Mouse (Mus musculus) cerebellum, postnatal 25 days (tissue): Measurements from ENCODE around the gene Gm527.

Source experiments
- DNase-seq, 2 experiments: peaks; one replicate each; pipeline ENCODE4 v3.0.0; 2021; ENCODE audit warnings: mixed read lengths in 2 of 2

Gene Gm527

GRCm38 (mm10) chr12:64917578-64918471 lies at the start of gene Gm527:
Gene Gm527 (plus strand): TSS chr12:64917906.
- DNase-seq = peak; percentile 95 to 98

GRCm38 (mm10) chr12:64871103-64871502 lies 46.6 kb upstream of the Gm527 start:
- no peak for DNase-seq

GRCm38 (mm10) chr12:64897060-64897730 lies 20.5 kb upstream of the Gm527 start:
- peak; percentile 60 to 83 for DNase-seq

- DNase-seq = no peak
Measured at GRCm38 (mm10) chr12:64902506-64902905, 15.2 kb upstream of the Gm527 start.

- DNase-seq = no peak
Measured at GRCm38 (mm10) chr12:64903186-64903585, 14.5 kb upstream of the Gm527 start.

GRCm38 (mm10) chr12:64912996-64913395 lies 4.7 kb upstream of the Gm527 start:
- DNase-seq = no peak

- no peak for DNase-seq
Measured at GRCm38 (mm10) chr12:64916735-64917134, 971 bp upstream of the Gm527 start.

GRCm38 (mm10) chr12:64937493-64937892 lies 19.8 kb downstream of the Gm527 start:
- DNase-seq = peak in 1 of 2 experiments; percentile 14

GRCm38 (mm10) chr12:64964560-64964959 lies 46.9 kb downstream of the Gm527 start:
- DNase-seq = no peak

GRCm38 (mm10) chr12:64965124-64966026 lies 47.7 kb downstream of the Gm527 start, which contains the start of the genes Klhl28 and Togaram1:
Gene Klhl28 (minus strand): TSS chr12:64965534.
Gene Togaram1 (plus strand): TSS chr12:64965804.
- peak; percentile 97 to 98 for DNase-seq

GRCm38 (mm10) chr12:64966101-64966631 lies 48.5 kb downstream of the Gm527 start:
- peak in 1 of 2 experiments; percentile 63 for DNase-seq

GRCm38 (mm10) chr12:64966652-64967435 lies 49.1 kb downstream of the Gm527 start:
- peak in 1 of 2 experiments; percentile 14 for DNase-seq

GRCm38 (mm10) chr12:64967470-64967869 lies 49.8 kb downstream of the Gm527 start:
- peak; percentile 17 to 18 for DNase-seq

- no peak for DNase-seq
Measured at GRCm38 (mm10) chr12:64968067-64968466, 50.4 kb downstream of the Gm527 start.

- no peak for DNase-seq
Measured at GRCm38 (mm10) chr12:64971399-64971798, 53.7 kb downstream of the Gm527 start.

- DNase-seq = no peak
Measured at GRCm38 (mm10) chr12:64972063-64972462, 54.4 kb downstream of the Gm527 start.
